Mouse (Mus musculus) layer of hippocampus, adult 9-11 months (tissue): ENCODE measurements around the gene Ptn.

ENCODE experiments used
- DNase-seq: peaks from one replicate; pipeline ENCODE4 v3.0.0; 2022

Gene Ptn

GRCm38 (mm10) chr6:36809747-36810285, at the start of gene Ptn:
TSS of gene Ptn (minus strand) at chr6:36810220.
- peak; percentile 80 for DNase-seq

GRCm38 (mm10) chr6:36858258-36859041, 48.4 kb upstream of the Ptn start:
- DNase-seq: no peak

DNA sequence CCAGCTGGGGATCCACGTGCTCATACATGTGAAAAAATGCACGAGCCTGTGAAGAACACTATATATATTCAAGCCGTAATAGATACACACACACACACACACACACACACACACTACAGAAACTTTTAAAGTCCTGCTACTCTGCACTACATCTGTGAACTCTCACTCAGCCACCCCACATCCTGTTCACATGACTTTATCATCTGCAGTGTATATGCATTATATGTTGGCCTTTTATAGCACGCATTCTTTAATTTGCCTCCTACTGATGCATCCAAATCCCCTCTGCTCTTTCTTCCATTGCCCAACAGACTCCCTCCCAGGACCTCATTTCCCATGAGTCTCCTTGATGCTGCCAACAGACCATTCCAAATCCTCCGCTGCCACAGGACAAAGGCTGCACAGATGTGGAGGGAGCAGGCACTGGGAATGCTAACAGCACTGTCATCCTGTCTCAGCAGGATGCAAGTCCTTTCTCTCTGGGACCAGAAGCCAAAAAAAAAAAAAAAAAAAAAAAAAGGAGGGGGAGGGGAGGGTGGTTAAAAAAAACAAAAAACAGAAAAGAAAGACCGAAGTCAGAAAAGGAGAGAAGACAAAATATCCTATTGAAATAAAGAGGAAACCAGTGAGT, 47.7 kb upstream of the Ptn start:
- DNase-seq: no peak

DNA sequence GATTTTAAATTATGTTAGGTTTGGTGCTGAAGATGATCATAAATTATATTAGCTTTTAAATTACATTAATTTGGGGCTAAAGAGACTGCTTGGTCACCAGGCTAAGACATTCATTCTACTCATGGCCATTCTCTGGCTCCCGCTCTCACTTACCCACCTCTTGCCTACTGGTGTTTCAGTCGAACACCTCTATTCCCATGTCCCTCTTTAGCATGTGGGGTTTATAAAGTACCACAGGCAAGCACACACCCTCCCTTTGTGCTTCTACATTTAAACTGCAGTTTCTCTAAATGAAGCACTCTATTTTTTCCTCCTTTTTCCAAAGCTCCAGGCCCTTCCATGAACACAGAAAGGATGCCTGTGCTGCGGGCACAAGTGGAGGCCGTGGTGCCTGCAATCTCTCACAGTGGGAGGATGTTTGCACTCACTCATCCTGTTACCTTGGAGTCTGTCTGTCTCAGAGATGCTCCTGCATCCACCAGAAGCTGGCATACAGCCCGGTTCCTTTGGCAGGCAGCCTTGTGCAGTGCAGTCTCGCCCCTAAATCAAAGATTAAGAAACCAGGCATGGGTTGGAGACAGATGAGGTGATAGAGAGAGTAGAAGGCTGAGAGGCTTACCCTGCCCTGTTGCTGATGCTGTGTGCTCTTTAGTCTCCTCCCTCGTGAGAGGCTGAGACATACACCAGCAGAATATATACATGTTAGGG, 40.6 kb upstream of the Ptn start:
- DNase-seq: peak; percentile 81

DNA sequence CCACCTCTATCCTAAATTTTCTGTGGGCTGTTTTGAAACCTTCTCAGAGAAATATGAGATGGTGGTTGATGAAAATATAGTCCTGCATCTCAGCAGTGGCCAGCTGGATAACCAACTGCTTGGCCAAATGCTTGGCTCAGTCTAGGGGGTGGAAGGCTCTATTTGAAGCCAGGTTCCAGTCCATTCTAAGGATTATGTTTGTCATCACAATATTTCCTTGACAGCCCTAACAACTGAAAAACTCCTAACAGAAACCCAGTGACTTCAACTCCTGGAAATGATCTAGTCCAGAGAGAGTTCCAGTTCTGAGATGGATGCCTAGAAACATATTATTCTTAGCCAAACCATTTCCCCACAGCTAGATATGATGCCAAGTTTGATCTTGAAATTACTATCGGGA, 35.3 kb upstream of the Ptn start:
- no peak for DNase-seq

GRCm38 (mm10) chr6:36844258-36844657, 34.2 kb upstream of the Ptn start:
- no peak for DNase-seq

DNA sequence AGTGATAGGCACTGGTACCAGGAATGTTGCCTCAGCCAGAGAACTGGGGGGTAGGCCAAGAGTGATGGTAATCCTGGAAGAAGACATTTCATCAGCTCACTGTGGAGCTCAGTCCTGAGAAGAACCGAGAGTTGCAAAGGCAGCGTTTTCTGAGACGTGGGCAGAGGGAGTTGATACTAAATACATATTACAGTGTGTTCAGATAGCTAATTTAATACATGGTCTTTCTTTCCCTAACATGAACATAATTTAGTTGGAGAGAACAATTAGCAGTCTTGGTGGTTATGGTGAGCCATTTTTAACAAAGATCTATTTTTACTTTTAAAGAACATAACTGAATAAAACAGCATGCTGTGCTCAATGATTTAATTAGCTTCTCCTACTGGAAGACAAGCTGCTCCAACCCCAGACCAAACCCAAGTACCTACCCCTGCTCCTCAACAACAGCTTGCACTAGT, 33.0 kb upstream of the Ptn start:
- peak; percentile 71 for DNase-seq

- no peak for DNase-seq
These were observed 32.3 kb upstream of the Ptn start for GRCm38 (mm10) chr6:36842101-36842922.

DNA sequence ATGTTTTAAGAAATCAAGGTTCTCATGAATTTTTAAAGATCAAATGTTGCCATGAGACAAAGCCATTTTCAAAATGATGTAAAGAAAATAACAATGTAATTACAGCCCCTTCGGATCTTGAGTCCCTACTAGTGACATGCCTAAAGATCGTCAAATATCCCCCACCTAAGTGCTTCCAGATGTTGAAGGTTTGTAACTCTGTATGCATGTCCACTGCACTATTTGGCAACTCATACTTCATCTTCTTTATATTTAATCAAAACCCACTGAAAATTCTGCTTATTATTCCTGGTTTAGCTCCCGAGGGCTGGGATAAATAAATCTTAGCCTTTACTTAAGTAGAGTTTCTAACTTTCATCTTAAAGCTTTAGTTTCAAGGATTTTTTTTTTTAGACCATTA, 31.7 kb upstream of the Ptn start:
- no peak for DNase-seq

- DNase-seq: no peak
These were observed 31.2 kb upstream of the Ptn start for GRCm38 (mm10) chr6:36841174-36841573.

- DNase-seq: no peak
These were observed 28.7 kb upstream of the Ptn start for GRCm38 (mm10) chr6:36838747-36839146.

DNA sequence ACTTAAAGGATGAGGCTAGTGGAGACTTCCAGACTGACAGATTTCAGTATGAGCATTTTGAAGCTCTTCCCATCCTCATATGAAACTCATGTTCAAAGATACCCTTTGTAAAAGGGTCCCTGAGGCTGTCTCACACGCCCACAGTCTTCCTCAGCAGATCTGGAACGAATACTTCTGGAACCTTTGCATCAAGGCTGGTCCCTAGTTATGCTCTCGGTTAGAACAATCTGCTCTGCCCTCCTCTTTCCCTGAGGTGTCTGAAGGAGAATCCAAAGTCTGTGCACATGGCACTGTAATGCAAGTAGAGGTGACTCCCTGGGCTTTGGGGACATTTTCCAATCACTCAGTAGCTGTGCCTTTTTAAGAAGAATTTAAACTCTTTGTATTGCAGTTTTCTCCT, 25.3 kb upstream of the Ptn start:
- DNase-seq: no peak

DNA sequence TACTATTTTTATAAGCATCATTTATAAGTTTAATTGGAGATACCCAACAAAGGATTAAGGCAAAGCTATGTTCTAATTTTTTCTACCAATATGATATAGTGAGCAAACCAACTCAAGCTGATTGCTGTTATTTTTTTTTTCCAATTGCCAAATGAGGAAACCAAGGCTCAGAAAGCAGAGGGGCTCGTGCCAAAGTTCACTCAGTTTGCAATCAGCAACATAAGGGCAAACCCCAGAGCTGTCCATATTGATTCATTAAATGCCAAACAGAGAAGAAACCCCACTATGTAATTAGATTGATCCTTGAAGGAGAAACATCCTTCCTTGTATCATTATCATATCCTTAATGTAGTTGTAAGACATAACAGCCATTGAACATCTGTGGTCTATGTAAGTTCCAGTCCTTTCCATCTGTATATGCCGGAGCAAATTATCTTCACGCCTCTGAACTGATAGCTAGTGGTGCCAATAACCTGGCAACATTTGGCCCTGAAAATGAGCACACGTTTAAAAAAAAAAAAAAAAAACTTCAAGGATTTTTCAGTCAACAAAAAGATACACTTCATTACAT, 24.8 kb upstream of the Ptn start:
- DNase-seq: no peak

DNA sequence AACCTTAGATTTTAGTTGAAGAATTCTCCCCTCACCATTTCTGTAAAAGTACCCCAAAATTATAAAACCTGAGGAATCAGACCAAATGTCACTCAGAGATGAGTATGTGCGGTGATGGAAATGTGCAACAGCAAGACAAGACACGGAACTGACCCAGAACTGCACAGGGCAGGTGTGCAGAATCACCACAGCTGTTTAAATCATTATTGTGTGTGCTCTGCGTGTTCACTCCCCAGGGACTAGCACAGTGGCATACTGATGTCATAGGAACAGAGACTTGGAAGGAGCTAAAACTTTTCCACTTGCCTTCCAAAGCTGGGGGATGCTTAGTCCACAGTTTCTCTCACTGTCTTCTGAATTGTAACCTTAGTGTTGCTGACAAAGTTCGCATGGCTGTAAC, 22.7 kb upstream of the Ptn start:
- DNase-seq: no peak

DNA sequence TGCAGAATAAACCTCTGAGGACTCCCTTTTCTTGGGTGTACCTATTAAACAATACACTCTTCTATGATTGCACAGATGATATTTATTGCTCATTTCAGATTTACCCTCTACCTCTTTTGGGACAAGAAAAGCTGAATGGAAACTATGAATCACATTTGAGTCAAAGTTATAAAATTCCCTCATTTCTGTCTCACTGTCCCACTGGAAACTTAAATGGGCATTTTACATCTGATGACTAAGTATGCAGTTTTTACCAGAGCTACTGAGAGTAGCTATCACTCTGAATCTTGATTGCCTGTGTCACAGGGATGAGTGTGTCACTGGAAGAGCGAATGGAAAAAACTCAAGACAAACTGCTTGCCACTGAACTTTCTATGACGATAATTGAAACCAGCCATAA, 22.2 kb upstream of the Ptn start:
- DNase-seq: no peak

DNA sequence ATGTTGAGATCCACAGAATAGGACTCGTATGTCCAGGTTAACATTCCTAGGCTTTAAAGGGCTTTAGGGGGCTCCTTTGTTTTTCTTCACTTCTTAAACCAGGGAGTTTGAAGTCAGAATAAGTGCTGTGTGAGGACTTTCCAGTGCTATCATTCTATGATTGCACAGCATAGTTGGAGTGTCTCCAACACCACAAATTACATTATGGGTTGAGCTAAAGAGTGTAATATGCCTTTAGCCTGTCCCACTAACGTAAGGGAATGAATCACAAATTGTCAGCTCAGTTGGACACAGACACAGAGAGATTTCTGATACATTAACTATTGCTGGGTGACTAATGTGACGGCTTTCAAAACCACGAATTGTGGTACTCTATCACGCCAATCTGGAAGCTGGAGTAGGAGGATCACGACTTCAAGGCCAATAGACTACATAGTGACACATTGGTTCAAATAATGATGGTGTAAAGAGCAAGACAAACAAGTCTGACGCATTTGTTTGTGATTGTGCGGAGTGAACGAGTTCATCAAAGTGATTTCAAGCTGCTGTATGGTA, 20.4 kb upstream of the Ptn start:
- DNase-seq: no peak

GRCm38 (mm10) chr6:36819784-36820050, 9.7 kb upstream of the Ptn start:
- DNase-seq: no peak

DNA sequence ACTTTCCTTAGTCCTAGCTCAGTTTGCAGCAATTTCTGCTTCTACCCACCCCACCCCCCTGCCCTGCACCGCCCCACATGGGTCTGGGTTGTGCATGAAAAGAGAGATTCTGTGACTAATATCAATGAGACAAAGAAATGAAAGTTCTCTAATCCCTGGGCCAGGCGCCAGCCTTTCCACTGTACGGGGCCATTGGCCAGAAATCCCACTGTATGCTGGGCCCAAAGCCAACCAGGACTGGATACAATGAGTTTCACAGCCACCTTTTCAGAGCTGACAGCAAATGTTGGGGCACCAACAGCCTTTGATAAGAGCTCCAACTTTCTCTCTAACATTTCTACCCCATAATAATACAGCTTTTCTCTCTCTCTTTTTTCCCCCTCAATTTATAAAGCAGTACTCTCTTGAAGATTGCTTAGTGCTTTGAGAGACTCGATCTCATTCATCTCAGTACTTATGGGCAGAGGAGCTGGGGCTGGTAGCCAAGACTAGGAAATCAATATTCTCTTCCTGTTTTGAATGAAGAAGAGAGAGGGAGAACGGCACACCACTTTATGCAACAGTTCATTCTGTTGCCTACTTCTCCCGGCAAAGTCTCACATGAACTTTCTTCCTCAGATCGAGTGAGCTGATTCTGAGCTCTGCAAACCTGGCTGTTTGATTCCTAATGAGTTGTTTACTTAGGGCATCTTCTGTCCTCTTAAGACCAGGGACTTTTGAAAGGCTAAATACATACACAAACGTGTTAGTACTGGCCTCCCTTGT, 9.2 kb upstream of the Ptn start:
- peak; percentile 91 for DNase-seq

DNA sequence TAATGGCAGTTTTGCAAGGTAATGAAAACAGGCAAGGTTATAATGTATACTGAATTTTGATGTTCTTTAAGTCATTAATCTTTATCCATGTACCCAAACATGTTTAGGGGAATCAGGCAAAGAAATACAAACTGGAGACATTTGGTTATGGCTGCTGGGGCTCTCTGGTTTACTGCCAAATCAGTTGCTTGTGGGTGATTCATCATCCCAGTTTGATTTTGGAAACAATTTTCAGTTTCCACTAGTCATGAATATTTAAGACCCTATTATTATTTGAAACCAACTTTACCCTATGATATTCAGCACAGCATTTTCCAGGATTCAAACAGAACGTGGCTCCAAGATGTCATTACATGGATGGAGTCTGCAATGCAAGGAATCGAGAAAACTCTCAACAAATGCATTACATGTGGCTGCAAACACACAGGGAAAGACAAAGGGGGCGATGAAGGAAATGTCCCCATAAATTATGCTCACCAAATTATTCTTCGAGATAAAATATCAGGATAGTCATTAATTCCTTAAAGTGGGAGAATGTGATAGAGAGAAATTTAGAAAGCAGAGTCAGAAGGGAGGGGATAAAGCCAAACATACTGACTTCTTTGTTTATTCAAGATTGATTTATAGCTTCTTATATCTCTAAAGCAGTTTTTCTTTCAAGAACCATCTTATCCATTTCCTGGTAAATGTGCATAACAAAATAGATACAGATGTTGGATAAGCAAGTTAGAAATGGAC, 8.4 kb upstream of the Ptn start:
- peak; percentile 47 for DNase-seq

GRCm38 (mm10) chr6:36816666-36817065, 6.6 kb upstream of the Ptn start:
- DNase-seq: no peak

- DNase-seq: no peak
These were observed 6.0 kb upstream of the Ptn start for GRCm38 (mm10) chr6:36815992-36816391.
